Comparison of ENCODE assay signal across 7 mouse cellular contexts in the genomic region with DNA sequence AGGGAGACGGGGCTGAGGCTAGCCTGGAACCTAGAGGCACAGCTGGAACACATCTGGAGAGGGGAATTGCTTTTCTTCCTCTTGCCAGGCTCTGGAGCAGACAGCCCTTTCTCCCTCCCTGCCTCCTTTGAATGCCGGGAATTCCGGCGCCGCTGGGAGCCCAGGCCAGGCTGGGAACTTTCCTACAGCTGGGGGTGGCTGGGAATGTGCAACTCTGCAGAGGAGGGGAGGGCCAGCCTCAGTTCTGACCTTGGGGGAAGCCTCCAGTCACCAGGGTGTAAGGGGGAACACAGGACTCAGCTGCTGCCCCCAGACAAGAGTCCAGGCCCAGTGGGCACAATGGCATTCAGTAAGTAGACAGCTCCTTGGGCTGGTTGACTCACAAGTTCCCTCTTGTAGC. TPM values are rescaled to one million over a fixed set of nuclear protein-coding genes. Genes with fewer than 3 reads are reported as not detected.
DNase-seq lines count a peak whose midpoint lies in the region; ATAC-seq lines count a peak whose summit lies in the region.

No protein-coding gene starts in this region.

- 0 out of 2 replicates have a peak, but pooled peaks have one; percentile 29 for ATAC-seq in embryonic facial prominence, embryonic 13.5 days (ENCODE audit: insufficient number of reproducible peaks, insufficient read depth, low FRiP score, low TSS enrichment, low read depth)
- peak; percentile 44 for ATAC-seq in limb, embryonic 13.5 days (ENCODE audit: low FRiP score, low read depth)
- ATAC-seq in neural tube, embryonic 14.5 days (ENCODE audit: low read depth), result 0 out of 2 replicates have a peak, but pooled peaks have one; percentile 28

- H3K4me2 ChIP-seq in embryonic facial prominence, embryonic 13.5 days, result peak overlapping the region; percentile 14; the same call in 1 of the 2 replicates
- no peak overlapping the region for H3K4me2 ChIP-seq in limb, embryonic 13.5 days (replicated peaks)
- no peak overlapping the region for H3K4me2 ChIP-seq in neural tube, embryonic 14.5 days (ENCODE audit: low read depth, low read length)

- peak overlapping the region; percentile 51 for H3K9ac ChIP-seq in embryonic facial prominence, embryonic 13.5 days
- 0 out of 2 replicates have a peak overlapping the region, but pooled peaks have one; percentile 4 for H3K9ac ChIP-seq in limb, embryonic 13.5 days
- H3K9ac ChIP-seq in neural tube, embryonic 14.5 days (replicated peaks; ENCODE audit: low read depth, low read length), result no peak overlapping the region

- 0% methylated on average over 5 of the region's 5 CpGs for WGBS in embryonic facial prominence, embryonic 13.5 days
- WGBS in hindbrain, embryonic 10.5 days, result 4% methylated on average over 5 of the region's 5 CpGs
- 1% methylated on average over 5 of the region's 5 CpGs for WGBS in limb, embryonic 13.5 days
- WGBS in neural tube, embryonic 14.5 days, result 16% methylated on average over 1 of the region's 5 CpGs

- DNase-seq in R1 (ENCODE audit: low read depth, low spot score), result peak; percentile 92
- peak; percentile 66 for DNase-seq in hindbrain, embryonic 10.5 days (ENCODE audit: low spot score)
- DNase-seq in cerebellum, postnatal 14 days, result no peak
- no peak for DNase-seq in layer of hippocampus, adult 11-12 months (ENCODE audit: low spot score)

- peak overlapping the region; percentile 85 for H3K27ac ChIP-seq in embryonic facial prominence, embryonic 13.5 days
- peak overlapping the region; percentile 46 for H3K27ac ChIP-seq in hindbrain, embryonic 10.5 days
- peak overlapping the region; percentile 81 for H3K27ac ChIP-seq in limb, embryonic 13.5 days
- peak overlapping the region; percentile 34; the same call in 1 of the 2 replicates for H3K27ac ChIP-seq in neural tube, embryonic 14.5 days (ENCODE audit: low read depth, low read length)

- H3K27me3 ChIP-seq in embryonic facial prominence, embryonic 13.5 days, result no peaks in the 10 kb centered on the region
- H3K27me3 ChIP-seq in hindbrain, embryonic 10.5 days (ENCODE audit: insufficient read depth, poor library complexity, severe bottlenecking), result no peaks in the 10 kb centered on the region
- no peaks in the 10 kb centered on the region for H3K27me3 ChIP-seq in limb, embryonic 13.5 days
- no peaks in the 10 kb centered on the region for H3K27me3 ChIP-seq in neural tube, embryonic 14.5 days (ENCODE audit: control insufficient read depth, insufficient read depth, low read length)

- H3K9me3 ChIP-seq in embryonic facial prominence, embryonic 13.5 days, result no peaks in the 10 kb centered on the region
- H3K9me3 ChIP-seq in hindbrain, embryonic 10.5 days, result peaks cover 5% of the 10 kb centered on the region; the same call in 1 of the 2 replicates
- H3K9me3 ChIP-seq in limb, embryonic 13.5 days, result no peaks in the 10 kb centered on the region
- H3K9me3 ChIP-seq in neural tube, embryonic 14.5 days (ENCODE audit: control insufficient read depth, low read length), result no peaks in the 10 kb centered on the region

- H3K4me1 ChIP-seq in embryonic facial prominence, embryonic 13.5 days, result peaks cover 38% of the 10 kb centered on the region
- H3K4me1 ChIP-seq in hindbrain, embryonic 10.5 days (replicated peaks), result peaks cover 25% of the 10 kb centered on the region
- peaks cover 27% of the 10 kb centered on the region for H3K4me1 ChIP-seq in limb, embryonic 13.5 days
- no peaks in the 10 kb centered on the region; the same call in 1 of the 2 replicates for H3K4me1 ChIP-seq in neural tube, embryonic 14.5 days (ENCODE audit: control insufficient read depth, insufficient read depth, low read length)

- no peak overlapping the region for H3K4me3 ChIP-seq in embryonic facial prominence, embryonic 13.5 days
- peak overlapping the region; percentile 18; the same call in 1 of the 2 replicates for H3K4me3 ChIP-seq in hindbrain, embryonic 10.5 days
- no peak overlapping the region for H3K4me3 ChIP-seq in limb, embryonic 13.5 days
- H3K4me3 ChIP-seq in neural tube, embryonic 14.5 days (ENCODE audit: low read depth, low read length), result no peak overlapping the region

- peaks cover 65% of the 10 kb centered on the region for H3K36me3 ChIP-seq in embryonic facial prominence, embryonic 13.5 days
- peaks cover 71% of the 10 kb centered on the region for H3K36me3 ChIP-seq in hindbrain, embryonic 10.5 days
- H3K36me3 ChIP-seq in limb, embryonic 13.5 days, result peaks cover 75% of the 10 kb centered on the region
- H3K36me3 ChIP-seq in neural tube, embryonic 14.5 days (ENCODE audit: control insufficient read depth, insufficient read depth, low read length), result peaks cover 25% of the 10 kb centered on the region

RNA-seq across cellular contexts. Expression of a gene that starts 6.5 kb away (rescaled TPM):
- polyA plus RNA-seq in embryonic facial prominence, embryonic 13.5 days (2015; fragmentation: Nextera tagmentation; extraction: Ambion mirVana), result 1,032 and 1,091 TPM in 2 replicates
- polyA plus RNA-seq in hindbrain, embryonic 10.5 days (2016; fragmentation: Nextera tagmentation; extraction: Ambion mirVana), result 777 and 925 TPM in 2 replicates
- 908 and 932 TPM in 2 replicates for polyA plus RNA-seq in limb, embryonic 13.5 days (2015; fragmentation: Nextera tagmentation; extraction: Ambion mirVana)
- polyA plus RNA-seq in neural tube, embryonic 14.5 days (2014; fragmentation: Nextera tagmentation; extraction: Ambion mirVana), result 498 and 551 TPM in 2 replicates

RNA-seq across cellular contexts. Expression of a gene that starts 15.4 kb away (rescaled TPM):
- 102 and 109 TPM in 2 replicates for polyA plus RNA-seq in embryonic facial prominence, embryonic 13.5 days (2015; fragmentation: Nextera tagmentation; extraction: Ambion mirVana)
- 82.4 and 93.0 TPM in 2 replicates for polyA plus RNA-seq in hindbrain, embryonic 10.5 days (2016; fragmentation: Nextera tagmentation; extraction: Ambion mirVana)
- 89.5 and 98.3 TPM in 2 replicates for polyA plus RNA-seq in limb, embryonic 13.5 days (2015; fragmentation: Nextera tagmentation; extraction: Ambion mirVana)
- polyA plus RNA-seq in neural tube, embryonic 14.5 days (2014; fragmentation: Nextera tagmentation; extraction: Ambion mirVana), result 15.9 and 23.5 TPM in 2 replicates

RNA-seq across cellular contexts. Expression of a gene that starts 18.4 kb away (rescaled TPM):
- 88.3 and 93.4 TPM in 2 replicates for polyA plus RNA-seq in embryonic facial prominence, embryonic 13.5 days (2015; fragmentation: Nextera tagmentation; extraction: Ambion mirVana)
- polyA plus RNA-seq in hindbrain, embryonic 10.5 days (2016; fragmentation: Nextera tagmentation; extraction: Ambion mirVana), result 107 and 118 TPM in 2 replicates
- 98.8 and 106 TPM in 2 replicates for polyA plus RNA-seq in limb, embryonic 13.5 days (2015; fragmentation: Nextera tagmentation; extraction: Ambion mirVana)
- polyA plus RNA-seq in neural tube, embryonic 14.5 days (2014; fragmentation: Nextera tagmentation; extraction: Ambion mirVana), result 77.1 and 87.1 TPM in 2 replicates

RNA-seq across cellular contexts. Expression of a gene that starts 23.1 kb away (rescaled TPM):
- 9.7 and 11.0 TPM in 2 replicates for polyA plus RNA-seq in embryonic facial prominence, embryonic 13.5 days (2015; fragmentation: Nextera tagmentation; extraction: Ambion mirVana)
- polyA plus RNA-seq in hindbrain, embryonic 10.5 days (2016; fragmentation: Nextera tagmentation; extraction: Ambion mirVana), result 5.3 and 5.8 TPM in 2 replicates
- 8.9 and 10.3 TPM in 2 replicates for polyA plus RNA-seq in limb, embryonic 13.5 days (2015; fragmentation: Nextera tagmentation; extraction: Ambion mirVana)
- polyA plus RNA-seq in neural tube, embryonic 14.5 days (2014; fragmentation: Nextera tagmentation; extraction: Ambion mirVana), result 2.6 and 3.7 TPM in 2 replicates

RNA-seq across cellular contexts. Expression of a gene that starts 35.5 kb away (rescaled TPM):
- polyA plus RNA-seq in embryonic facial prominence, embryonic 13.5 days (2015; fragmentation: Nextera tagmentation; extraction: Ambion mirVana), result 40.5 and 53.5 TPM in 2 replicates
- 62.9 and 65.0 TPM in 2 replicates for polyA plus RNA-seq in hindbrain, embryonic 10.5 days (2016; fragmentation: Nextera tagmentation; extraction: Ambion mirVana)
- 47.9 and 55.0 TPM in 2 replicates for polyA plus RNA-seq in limb, embryonic 13.5 days (2015; fragmentation: Nextera tagmentation; extraction: Ambion mirVana)
- 38.3 and 42.2 TPM in 2 replicates for polyA plus RNA-seq in neural tube, embryonic 14.5 days (2014; fragmentation: Nextera tagmentation; extraction: Ambion mirVana)

Comparison
In these comparisons a context has a peak if more than half of its experiments do, and no peak if none do; other contexts are left out.
1. DNase-seq: peak in R1 (single experiment) and hindbrain, embryonic 10.5 days (single experiment); none in cerebellum, postnatal 14 days (0 of 2) and layer of hippocampus, adult 11-12 months (single experiment).
2. H3K27ac ChIP-seq: peak in every context shown above with its lines; median percentile 85 in embryonic facial prominence, embryonic 13.5 days; 81 in limb, embryonic 13.5 days; 46 in hindbrain, embryonic 10.5 days; 34 in neural tube, embryonic 14.5 days.
3. Peak in every context shown above with its lines, with median percentiles within 50 percentile points of each other: ATAC-seq.